Comparison of ENCODE assay signal across 9 mouse cellular contexts in the genomic region with DNA sequence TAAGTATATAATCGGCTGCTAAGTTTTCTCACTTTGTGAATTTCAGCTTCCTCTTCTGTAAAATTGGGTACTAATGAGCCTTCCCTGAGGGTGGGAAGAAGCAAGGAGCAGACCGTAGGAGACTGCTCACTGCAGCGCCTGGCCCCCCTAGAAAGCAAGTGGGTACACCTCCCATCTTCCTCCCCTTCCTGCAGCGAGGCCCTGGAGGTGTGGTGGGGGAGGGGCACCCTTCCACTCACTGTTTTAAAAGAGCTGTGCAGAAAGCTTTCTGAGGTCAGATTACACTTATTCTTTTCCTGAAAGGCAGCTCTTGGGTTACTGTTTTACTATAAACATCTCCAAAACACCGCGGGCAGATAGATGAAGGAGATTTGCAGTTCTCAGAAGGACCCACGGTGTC. TPM values are rescaled to one million over a fixed set of nuclear protein-coding genes. Genes with fewer than 3 reads are reported as not detected.
DNase-seq lines count a peak whose midpoint lies in the region; ATAC-seq lines count a peak whose summit lies in the region.
"Had no signal": no experiment of that assay in that cellular context is flagged by ENCODE, and none has a peak within 500 bp of the region (broad histone marks: within the 10 kb centered on the region; RNA-seq: fewer than 3 reads in every experiment).

No protein-coding gene starts in this region.

- no peaks in the 10 kb centered on the region for H3K27me3 ChIP-seq in liver, embryonic 11.5 days (replicated peaks; ENCODE audit: control insufficient read depth, insufficient read depth, low read length)
- H3K27me3 ChIP-seq in embryonic facial prominence, embryonic 10.5 days (replicated peaks; ENCODE audit: low read depth, poor library complexity, severe bottlenecking) = no peaks in the 10 kb centered on the region

- H3K4me1 ChIP-seq in liver, embryonic 11.5 days (replicated peaks; ENCODE audit: control insufficient read depth, insufficient read depth, low read length) = peaks cover 3% of the 10 kb centered on the region; the same call in 1 of the 2 replicates
- peaks cover 45% of the 10 kb centered on the region for H3K4me1 ChIP-seq in embryonic facial prominence, embryonic 10.5 days

- DNase-seq in embryo, embryonic 10 days (ENCODE audit: low spot score) = peak; percentile 39
- no peak for DNase-seq in embryo, embryonic 9.5 days (ENCODE audit: extremely low spot score)
- peak; percentile 16 for DNase-seq in liver
- no peak for DNase-seq in liver, embryonic 11.5 days (ENCODE audit: low spot score)
- DNase-seq in embryonic facial prominence, embryonic 10.5 days (ENCODE audit: low spot score) = peak; percentile 70
- peak; percentile 54 to 58 for DNase-seq in kidney, postnatal 25 days
- DNase-seq in spleen, postnatal 4 days (ENCODE audit: low spot score in 2 of 2) = no peak
- DNase-seq: gastrocnemius, postnatal 10 days had no signal

- 11% methylated on average over 7 of the region's 7 CpGs for WGBS in liver, embryonic 11.5 days
- 7% methylated on average over 7 of the region's 7 CpGs for WGBS in embryonic facial prominence, embryonic 10.5 days

- no peak for ATAC-seq in liver, embryonic 11.5 days (replicated peaks; ENCODE audit: low FRiP score)
- ATAC-seq in granulocyte monocyte progenitor cell, adult 5-6 weeks (replicated peaks; ENCODE audit: poor library complexity, severe bottlenecking) = no peak

- no peak overlapping the region for H3K27ac ChIP-seq in liver, embryonic 11.5 days (ENCODE audit: low read depth, low read length)
- peak overlapping the region; percentile 52 for H3K27ac ChIP-seq in embryonic facial prominence, embryonic 10.5 days (replicated peaks)

- no peak overlapping the region for H3K4me2 ChIP-seq in liver, embryonic 11.5 days

- H3K9me3 ChIP-seq in liver, embryonic 11.5 days (ENCODE audit: control insufficient read depth, low read length) = no peaks in the 10 kb centered on the region
- H3K9me3 ChIP-seq in embryonic facial prominence, embryonic 10.5 days = no peaks in the 10 kb centered on the region

- H3K9ac ChIP-seq in liver, embryonic 11.5 days (ENCODE audit: low read depth, low read length) = no peak overlapping the region

- H3K4me3 ChIP-seq in liver, embryonic 11.5 days (ENCODE audit: low read depth, low read length) = no peak overlapping the region
- peak overlapping the region; percentile 31 for H3K4me3 ChIP-seq in embryonic facial prominence, embryonic 10.5 days

- H3K36me3 ChIP-seq in liver, embryonic 11.5 days (ENCODE audit: control insufficient read depth, insufficient read depth, low read length) = no peaks in the 10 kb centered on the region
- H3K36me3 ChIP-seq in embryonic facial prominence, embryonic 10.5 days (replicated peaks) = no peaks in the 10 kb centered on the region

RNA-seq across cellular contexts. Expression of a gene that starts 34.4 kb away (rescaled TPM):
- polyA plus RNA-seq in liver, embryonic 11.5 days (2014; fragmentation: Nextera tagmentation; extraction: Ambion mirVana) = 15.2 and 16.4 TPM in 2 replicates
- 7.3 and 7.4 TPM in 2 replicates for polyA plus RNA-seq in embryonic facial prominence, embryonic 10.5 days (2016; fragmentation: Nextera tagmentation; extraction: Ambion mirVana)
- 8.8 and 9.4 TPM in 2 replicates for total RNA-seq in granulocyte monocyte progenitor cell, adult 5-6 weeks (2014; fragmentation: Nextera tagmentation)
- total RNA-seq in granulocyte monocyte progenitor cell, adult 5-6 weeks (2017) = 17.8 and 18.4 TPM in 2 replicates

Comparison
In these comparisons a context has a peak if more than half of its experiments do, and no peak if none do; other contexts are left out.
1. DNase-seq: peak in embryo, embryonic 10 days (single experiment), liver (single experiment), embryonic facial prominence, embryonic 10.5 days (single experiment) and kidney, postnatal 25 days (2 of 2); none in embryo, embryonic 9.5 days (single experiment), liver, embryonic 11.5 days (single experiment) and spleen, postnatal 4 days (0 of 2).